Mouse (Mus musculus) spleen, adult 2 months (tissue): ENCODE measurements around the gene Crxos. TPM values are rescaled to one million over a fixed set of nuclear protein-coding genes. Genes with fewer than 3 reads are reported as not detected.

Experiments used
- DNase-seq, 2 experiments: peaks; one replicate each; pipeline versions ENCODE4 v3.0.0 to v3.0.0-alpha.2; 2012 to 2021; ENCODE audit warnings: low spot score in 2 of 2, low read depth in 1 of 2
- H3K27ac ChIP-seq: fragments of 200-500 bp; 2 replicates; pipeline ENCODE4 v1.5.1; 2012; ENCODE audit warnings: low read length, inconsistent platforms; ENCODE audit not compliant: insufficient read depth
- H3K27me3 ChIP-seq: fragments of 200-500 bp; 2 replicates; pipeline ENCODE4 v1.6.1; 2012; ENCODE audit warnings: mild to moderate bottlenecking, moderate library complexity, low read length, inconsistent platforms; ENCODE audit not compliant: control insufficient read depth, insufficient read depth
- H3K36me3 ChIP-seq: fragments of 200-500 bp; 2 replicates; pipeline ENCODE4 v1.6.1; 2012; ENCODE audit warnings: mild to moderate bottlenecking, low read length, inconsistent platforms; ENCODE audit not compliant: control insufficient read depth, insufficient read depth
- H3K4me1 ChIP-seq: fragments of 200-500 bp; 2 replicates; pipeline ENCODE4 v1.6.1; 2011; ENCODE audit warnings: inconsistent platforms; ENCODE audit not compliant: control insufficient read depth, insufficient read depth, insufficient read length
- H3K4me3 ChIP-seq: fragments of 200-500 bp; 2 replicates; pipeline ENCODE4 v1.5.1; 2011; ENCODE audit warnings: mild to moderate bottlenecking, inconsistent platforms; ENCODE audit not compliant: insufficient read depth, insufficient read length; ENCODE audit errors: extremely low read depth
- CTCF ChIP-seq: fragments of 200-500 bp; IDR thresholded peaks from 2 replicates; pipeline ENCODE4 v1.5.1; 2011; ENCODE audit warnings: mild to moderate bottlenecking, inconsistent platforms; ENCODE audit not compliant: insufficient read depth, insufficient read length, insufficient replicate concordance; ENCODE audit errors: extremely low read depth
- POLR2A ChIP-seq: fragments of 200-500 bp; IDR thresholded peaks from 2 replicates; pipeline ENCODE4 v1.6.1; 2011; ENCODE audit warnings: low read depth, low read length, inconsistent platforms
- WGBS: fragments of 180-500 bp; shearing (Covaris S2); methylation state at CpG from one replicate; pipeline ENCODE4 v1.1.7; 2018; 5-methylcytosine and 5-hydroxymethylcytosine counted together
- polyA plus RNA-seq: library from polyadenylated mRNA; depleted of rRNA; stranded (reverse); fragments of >200 nt; gene quantifications from 2 replicates; pipeline ENCODE4 v1.2.3, GENCODE M21; 2012

The Crxos gene
- polyA plus RNA-seq, 1 experiment, result not detected

DNA sequence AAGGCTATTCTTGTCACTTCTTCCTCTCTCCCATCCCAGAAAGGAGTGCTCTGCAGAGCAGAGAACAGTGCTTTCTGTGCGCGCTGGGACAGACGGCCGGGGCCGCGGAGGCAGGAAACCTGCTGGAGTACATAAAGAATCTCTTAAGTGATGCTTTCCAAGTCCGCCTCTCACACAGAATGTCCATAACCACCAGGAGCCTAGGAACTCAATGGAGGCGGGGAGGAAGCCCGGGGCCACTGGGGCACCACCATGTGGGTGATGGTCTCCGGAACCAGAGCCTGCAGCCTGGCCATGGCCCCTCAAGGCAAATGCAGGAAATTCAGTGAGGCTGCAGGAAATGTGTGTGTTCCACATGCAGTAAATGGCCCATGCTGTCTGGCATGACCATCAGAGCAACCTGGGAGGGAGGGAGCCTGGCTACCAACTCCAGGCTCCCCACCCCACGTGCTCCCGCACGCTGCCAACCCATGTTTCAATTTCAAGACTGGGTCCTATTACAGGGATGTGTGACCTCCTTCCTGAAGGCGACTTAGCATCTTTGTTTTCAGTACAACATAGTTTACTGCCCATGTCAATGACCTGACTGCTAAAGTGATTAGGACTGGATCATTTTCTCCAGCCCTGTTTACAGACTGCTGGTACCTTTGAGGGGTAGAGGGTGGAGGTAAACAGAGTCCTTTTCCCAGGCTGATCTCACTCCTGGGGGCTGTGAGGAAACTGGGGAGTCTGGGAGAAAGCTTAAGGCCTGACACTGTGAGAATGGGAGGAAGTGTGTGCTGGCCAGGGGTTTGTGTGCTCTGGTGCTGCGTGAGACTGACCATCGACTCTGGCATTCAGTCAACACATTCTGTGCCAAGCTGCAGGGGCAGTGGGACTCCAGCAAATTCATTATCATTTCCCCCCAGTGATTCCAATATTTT is 51.3 kb downstream of the Crxos start:
- H3K27ac ChIP-seq, result no peak overlapping the region
- no peaks in the 10 kb centered on the region for H3K4me1 ChIP-seq
- TF ChIP-seq CTCF (no peak), POLR2A (no peak)
- DNase-seq, result no peak
- H3K27me3 ChIP-seq, result no peaks in the 10 kb centered on the region
- 39% methylated on average over 16 of the region's 16 CpGs for whole genome bisulfite sequencing
- H3K4me3 ChIP-seq, result no peak overlapping the region
- H3K36me3 ChIP-seq, result peaks cover 14% of the 10 kb centered on the region

DNA sequence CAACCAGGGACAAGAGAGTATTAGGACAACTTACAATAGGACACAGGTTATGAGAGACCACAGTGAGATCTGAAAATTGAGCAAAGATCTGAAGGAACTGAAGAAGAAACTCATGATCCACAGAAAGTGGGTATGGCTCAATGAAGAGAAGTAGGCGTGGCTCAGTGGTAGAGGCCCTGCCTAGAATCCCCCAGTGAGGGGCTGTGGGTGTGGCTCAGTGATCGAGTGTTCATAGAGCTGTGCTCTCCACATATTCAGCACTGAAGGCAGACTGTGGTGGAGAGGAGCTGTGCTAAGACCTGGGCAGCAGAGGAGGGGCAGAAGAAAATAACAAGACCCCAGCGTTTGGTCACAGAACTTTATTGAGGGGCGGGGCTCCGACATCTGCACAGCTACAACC is 55.1 kb downstream of the Crxos start:
- TF ChIP-seq POLR2A, result no peak
- no peak for TF ChIP-seq CTCF
- DNase-seq, result no peak
- 91% methylated on average over 5 of the region's 5 CpGs for WGBS
- H3K4me1 ChIP-seq, result no peaks in the 10 kb centered on the region
- no peak overlapping the region for H3K27ac ChIP-seq
- H3K27me3 ChIP-seq, result no peaks in the 10 kb centered on the region
- H3K36me3 ChIP-seq, result peaks cover 49% of the 10 kb centered on the region
- no peak overlapping the region for H3K4me3 ChIP-seq

DNA sequence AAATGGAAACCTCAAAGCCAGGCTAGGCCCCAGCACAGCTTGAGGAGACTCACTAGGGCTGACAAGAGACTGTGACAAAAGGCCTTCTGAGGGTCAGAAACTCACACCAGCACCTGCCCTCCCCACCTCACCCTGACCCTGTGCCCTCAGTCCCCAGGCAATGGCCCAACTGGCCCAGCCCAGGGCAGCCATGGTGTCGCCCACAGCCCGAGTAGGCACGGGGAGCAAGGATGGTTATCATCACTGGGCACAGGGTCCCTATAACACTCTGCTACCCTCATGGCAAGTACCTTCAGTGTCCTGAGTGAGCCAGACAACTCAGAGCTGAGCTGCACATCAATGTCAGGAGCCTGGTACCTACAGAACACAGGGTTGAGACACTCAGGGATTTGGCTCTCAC is 56.2 kb downstream of the Crxos start:
- H3K36me3 ChIP-seq, result peaks cover 58% of the 10 kb centered on the region
- WGBS, result 90% methylated on average over 3 of the region's 3 CpGs
- H3K27me3 ChIP-seq, result no peaks in the 10 kb centered on the region
- no peak for DNase-seq
- H3K27ac ChIP-seq, result no peak overlapping the region
- no peak overlapping the region for H3K4me3 ChIP-seq
- no peaks in the 10 kb centered on the region for H3K4me1 ChIP-seq
- TF ChIP-seq CTCF (no peak), POLR2A (no peak)

DNA sequence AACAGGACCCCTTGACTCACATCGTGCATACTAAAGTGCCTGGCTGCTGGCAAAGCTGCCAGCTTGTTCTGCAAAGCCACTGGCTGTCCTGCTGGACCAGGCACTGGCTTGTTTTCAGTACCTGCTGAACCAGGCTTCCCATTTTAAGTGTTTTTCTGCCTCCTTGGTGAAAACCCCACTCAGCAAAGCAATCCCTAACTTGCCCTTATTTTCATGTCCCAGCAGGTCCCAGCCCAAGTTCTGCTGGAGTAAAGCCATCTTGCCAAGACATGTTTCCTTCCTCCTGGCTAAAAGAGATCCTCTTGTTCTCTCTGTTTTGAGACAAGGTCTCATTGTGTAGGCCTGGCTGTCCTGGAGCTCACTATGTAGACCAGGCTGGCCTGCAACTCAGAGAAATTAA is 61.9 kb downstream of the Crxos start:
- Histone ChIP-seq H3K27ac (no peak overlapping the region), H3K4me3 (no peak overlapping the region), H3K4me1 (peaks cover 6% of the 10 kb centered on the region; the same call in 1 of the 2 replicates), H3K36me3 (peaks cover 40% of the 10 kb centered on the region), H3K27me3 (no peaks in the 10 kb centered on the region)
- DNase-seq, result no peak
- no peak for TF ChIP-seq POLR2A
- no peak for TF ChIP-seq CTCF
- 85% methylated on average over 1 of the region's 1 CpGs for WGBS

DNA sequence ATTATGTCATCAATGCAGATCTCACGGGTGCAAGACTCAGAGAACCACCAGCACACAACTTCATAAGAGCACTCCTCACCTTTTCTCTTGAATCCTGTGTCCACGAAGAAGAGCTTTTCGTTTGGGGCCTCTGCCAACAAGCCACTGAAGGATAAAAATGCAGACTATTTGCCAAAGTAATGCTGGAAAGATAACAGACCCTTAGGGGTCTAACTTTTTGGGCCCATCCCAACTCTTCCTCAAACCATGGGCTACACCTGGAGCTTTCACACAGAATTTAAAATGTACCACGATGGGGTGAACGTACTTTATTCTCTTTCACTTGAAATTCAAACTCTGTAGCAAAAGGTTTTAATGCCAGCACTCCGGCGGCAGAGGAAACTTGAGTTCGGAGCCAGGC is 62.8 kb downstream of the Crxos start:
- 10% methylated on average over 8 of the region's 8 CpGs for WGBS
- Histone ChIP-seq H3K27ac (no peak overlapping the region), H3K4me1 (peaks cover 6% of the 10 kb centered on the region; the same call in 1 of the 2 replicates)

DNA sequence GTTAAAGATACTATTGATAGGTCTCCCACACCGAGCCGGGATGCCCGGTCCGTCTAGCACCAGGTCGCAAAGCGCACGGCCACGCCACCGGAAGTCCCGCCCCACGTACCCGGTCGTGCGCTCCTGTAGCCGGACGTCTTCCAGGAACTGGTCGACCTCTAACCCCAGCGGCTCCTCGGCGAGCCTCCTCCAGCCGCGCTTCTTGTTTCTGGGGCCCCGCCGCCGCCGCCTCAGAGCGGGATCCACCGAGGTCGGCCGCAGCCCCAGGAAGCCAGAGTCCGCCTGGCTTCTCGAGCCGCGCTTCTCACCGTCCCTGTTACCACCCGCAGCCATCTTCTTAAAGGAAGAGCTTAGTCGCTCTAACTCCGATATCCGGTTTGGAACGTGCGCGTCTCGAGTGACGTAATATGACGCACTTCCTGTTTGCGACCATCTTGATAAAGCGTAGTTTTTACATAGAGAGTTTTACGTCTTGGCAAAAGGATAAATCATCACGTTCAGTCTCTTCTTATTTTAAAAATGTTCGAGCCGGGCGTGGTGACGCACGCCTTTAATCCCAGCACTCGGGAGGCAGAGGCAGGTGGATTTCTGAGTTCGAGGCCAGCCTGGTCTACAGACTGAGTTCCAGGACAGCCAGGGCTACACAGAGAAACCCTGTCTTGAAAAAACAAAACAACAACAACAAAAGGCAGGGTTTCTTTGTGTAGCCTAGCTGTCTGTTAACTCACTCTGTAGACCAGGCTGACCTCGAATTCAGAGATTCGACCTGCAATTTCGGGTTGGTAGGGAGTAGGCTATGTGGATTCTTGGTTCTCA is 63.5 kb downstream of the Crxos start, which contains the start of gene Nop53:
Nop53 (minus strand) TSS at position 354 of the 816 bp plus-strand sequence.
- Histone ChIP-seq H3K4me3 (peak within 1 kb of the TSS; percentile 87), H3K4me1 (peaks cover 6% of the 10 kb centered on the region; the same call in 1 of the 2 replicates), H3K27ac (peak within 1 kb of the TSS; percentile 97), H3K27me3 (no peaks in the 10 kb centered on the region), H3K36me3 (peaks cover 25% of the 10 kb centered on the region)
- 2% methylated on average over 59 of the region's 59 CpGs for WGBS
- peak; percentile 36; the same call in 1 of the 2 replicates for TF ChIP-seq POLR2A
- TF ChIP-seq CTCF, result no peak
- DNase-seq, result peak; percentile 84 to 98

More for the DNA sequence above, 62.8 kb downstream of the Crxos start:
- TF ChIP-seq POLR2A (no peak), CTCF (no peak)
- Histone ChIP-seq H3K4me3 (peak overlapping the region; percentile 87), H3K27me3 (no peaks in the 10 kb centered on the region), H3K36me3 (peaks cover 31% of the 10 kb centered on the region)
- DNase-seq, result no peak
